Mouse (Mus musculus): ENCODE results near the gene Nusap1.

GRCm38 (mm10) chr2:119675831-119676230 lies 57.7 kb downstream of the Nusap1 start:
- TF ChIP-seq EP300 (optimal IDR thresholded peaks at IDR 0.05) (no peak), CTCF (IDR thresholded peaks at IDR 0.05; ENCODE audit: low read depth) (no peak)

Measured in stomach, postnatal 0 days (tissue).